Mouse (Mus musculus) MEL (cell line): Measurements from ENCODE around the gene Mup6. TPM values are rescaled to one million over a fixed set of nuclear protein-coding genes. Genes with fewer than 3 reads are reported as not detected.
"Not testable (repeated sequence)": the region's sequence is repeated elsewhere in the genome, so short reads cannot be mapped to it uniquely, and the experiment has no call there.

Source experiments
- DNase-seq: peaks from one replicate; pipeline ENCODE4 v3.0.0; 2011; ENCODE audit warnings: low read depth, low spot score
- H3K27ac ChIP-seq: 2 replicates; pipeline ENCODE4 v1.5.1; 2012; ENCODE audit warnings: low read depth, mild to moderate bottlenecking, control low read depth, low read length, moderate library complexity; ENCODE audit not compliant: control insufficient read depth
- H3K27me3 ChIP-seq, 2 experiments: fragments of 150-350 bp in 1 of 2; sonication (generic) in 1 of 2; 2 replicates each; pipeline ENCODE4 v1.6.1; 2012; ENCODE audit warnings: low read length in 2 of 2, mild to moderate bottlenecking in 2 of 2, improper control_type of control experiment in 1 of 2, moderate library complexity in 1 of 2; ENCODE audit not compliant: insufficient read depth in 2 of 2, control insufficient read depth in 1 of 2
- H3K36me3 ChIP-seq, 2 experiments: 2 replicates each; pipeline ENCODE4 v1.6.1; 2012 to 2014; ENCODE audit warnings: low read length in 2 of 2, improper control_type of control experiment in 1 of 2, inconsistent platforms in 1 of 2, mild to moderate bottlenecking in 1 of 2; ENCODE audit not compliant: insufficient read depth in 2 of 2, control insufficient read depth in 1 of 2
- H3K4me1 ChIP-seq, 2 experiments: fragments of 150-350 bp in 1 of 2; sonication (generic) in 1 of 2; 2 replicates each; pipeline ENCODE4 v1.6.1; 2012; ENCODE audit warnings: low read length in 2 of 2, improper control_type of control experiment in 1 of 2, mild to moderate bottlenecking in 1 of 2; ENCODE audit not compliant: insufficient read depth in 2 of 2, control insufficient read depth in 1 of 2
- H3K4me3 ChIP-seq, 2 experiments: fragments of 150-350 bp in 1 of 2; sonication (generic) in 1 of 2; 2 replicates each; pipeline ENCODE4 v1.5.1; 2012; ENCODE audit warnings: low read depth in 2 of 2, low read length in 2 of 2, mild to moderate bottlenecking in 2 of 2, moderate library complexity in 2 of 2, control low read depth in 1 of 2, improper control_type of control experiment in 1 of 2; ENCODE audit not compliant: control insufficient read depth in 1 of 2, insufficient read depth in 1 of 2
- H3K79me2 ChIP-seq: 2 replicates; pipeline ENCODE4 v1.6.1; 2012; ENCODE audit warnings: mild to moderate bottlenecking, low read length, moderate library complexity; ENCODE audit not compliant: control insufficient read depth, poor library complexity, insufficient read depth
- H3K9ac ChIP-seq: 2 replicates; pipeline ENCODE4 v1.6.1; 2012; ENCODE audit warnings: low read depth, mild to moderate bottlenecking, control low read depth, low read length, moderate library complexity; ENCODE audit not compliant: control insufficient read depth, poor library complexity, severe bottlenecking
- H3K9me3 ChIP-seq: fragments of 150-350 bp; sonication (generic); replicated peaks from 2 replicates; pipeline ENCODE4 v1.6.1; 2012; ENCODE audit warnings: mild to moderate bottlenecking, low read length, improper control_type of control experiment, moderate library complexity; ENCODE audit not compliant: insufficient read depth
- UBTF ChIP-seq: IDR thresholded peaks from 2 replicates; pipeline ENCODE4 v1.6.1; 2012; ENCODE audit warnings: low read depth, mild to moderate bottlenecking, inconsistent platforms, low read length, improper control_type of control experiment, moderate library complexity, borderline replicate concordance; ENCODE audit not compliant: insufficient read depth
- ZC3H11A ChIP-seq: IDR thresholded peaks from 2 replicates; pipeline ENCODE4 v1.6.1; 2012; ENCODE audit warnings: low read depth, mild to moderate bottlenecking, inconsistent platforms, low read length, improper control_type of control experiment
- polyA plus RNA-seq, 2 experiments: library from polyadenylated mRNA; stranded (reverse) in 1 of 2; unstranded in 1 of 2; fragments of >175 nt in 1 of 2; fragments of >200 nt in 1 of 2; gene quantifications; 2 replicates each; pipeline versions ENCODE4 v1.2.1 to v1.2.4; 2012; ENCODE audit warnings: low replicate concordance in 2 of 2, low read depth in 1 of 2; ENCODE audit not compliant: insufficient read length in 2 of 2, insufficient read depth in 1 of 2, missing spikeins in 1 of 2
- total RNA-seq: library from RNA; depleted of rRNA; stranded (reverse); fragments of 300-350 nt; gene quantifications from 2 replicates; pipeline ENCODE4 v1.2.3, GENCODE M21; 2012; rRNA removed

Gene Mup6
- total and polyA plus RNA-seq, 3 experiments = not detected

DNA sequence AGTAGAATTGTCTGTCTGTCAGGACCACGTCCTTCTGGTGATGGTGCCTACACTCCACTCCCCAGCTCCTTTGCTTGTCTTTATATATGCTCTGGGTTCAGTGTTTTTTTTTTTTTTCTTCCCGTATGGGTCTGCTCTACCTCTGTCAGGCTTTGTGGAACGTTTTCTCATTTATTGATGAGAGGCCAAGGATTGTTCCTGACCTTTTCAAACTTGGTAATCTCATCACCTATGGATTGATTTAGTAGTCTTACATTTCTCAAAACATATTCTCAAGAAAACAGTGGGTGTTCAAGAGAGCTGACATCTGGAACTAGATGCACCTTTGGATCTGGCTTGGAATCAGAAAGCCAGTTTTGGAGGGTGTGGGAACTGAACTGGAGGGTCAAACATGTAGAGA, 3.5 kb upstream of the Mup6 start, which contains the start of gene Mup4 (continued):
- no peak for TF ChIP-seq UBTF
- no peak for TF ChIP-seq ZC3H11A
- TF ChIP-seq, all 39 proteins: peak for 0

DNA sequence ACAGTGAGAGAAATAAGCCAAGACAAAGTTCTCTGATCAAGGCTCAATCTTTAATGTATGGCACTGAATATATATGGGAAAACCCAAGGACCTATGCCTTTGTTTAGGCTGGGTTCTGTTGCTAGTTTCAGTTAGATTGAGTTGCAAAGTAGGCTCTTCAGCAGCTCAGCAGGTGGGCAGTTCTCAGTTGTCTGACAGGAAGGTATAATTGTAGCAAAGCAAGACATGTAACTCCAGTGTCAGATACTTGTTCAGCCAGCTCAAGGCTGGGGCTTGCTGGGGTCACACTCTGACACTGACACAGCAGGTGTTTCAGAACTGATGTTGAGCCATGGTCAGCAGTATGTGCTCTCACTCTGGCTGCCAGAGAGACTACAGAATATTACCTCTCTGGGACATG, 33.8 kb downstream of the Mup6 start:
- H3K27ac ChIP-seq, H3K9me3 ChIP-seq, H3K36me3 ChIP-seq, H3K27me3 ChIP-seq, H3K79me2 ChIP-seq, H3K9ac ChIP-seq, H3K4me3 ChIP-seq, H3K4me1 ChIP-seq, DNase-seq: not testable (repeated sequence)

DNA sequence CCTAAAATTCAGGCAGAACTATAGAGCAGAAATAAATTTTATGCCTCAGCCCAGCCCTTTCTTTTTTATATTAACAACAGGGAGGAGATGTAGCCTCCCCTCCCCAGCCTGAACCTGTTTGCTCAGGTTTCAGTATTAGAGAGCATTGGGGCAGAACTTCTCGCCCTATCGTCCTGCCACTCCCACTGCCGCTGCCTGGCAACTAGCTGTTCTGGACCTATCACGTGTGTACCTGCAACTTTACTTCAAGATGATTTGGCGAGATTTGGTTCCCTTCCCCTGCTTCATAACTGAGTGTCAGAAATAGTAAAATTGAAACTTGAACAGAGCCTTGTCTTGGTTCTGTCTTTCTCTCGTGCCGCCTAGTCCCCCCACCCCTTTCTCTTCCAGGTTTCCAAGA, 56.0 kb downstream of the Mup6 start:
- H3K36me3 ChIP-seq, H3K9me3 ChIP-seq, H3K4me3 ChIP-seq, H3K79me2 ChIP-seq, H3K27me3 ChIP-seq, H3K27ac ChIP-seq, H3K4me1 ChIP-seq, H3K9ac ChIP-seq, DNase-seq: not testable (repeated sequence)

DNA sequence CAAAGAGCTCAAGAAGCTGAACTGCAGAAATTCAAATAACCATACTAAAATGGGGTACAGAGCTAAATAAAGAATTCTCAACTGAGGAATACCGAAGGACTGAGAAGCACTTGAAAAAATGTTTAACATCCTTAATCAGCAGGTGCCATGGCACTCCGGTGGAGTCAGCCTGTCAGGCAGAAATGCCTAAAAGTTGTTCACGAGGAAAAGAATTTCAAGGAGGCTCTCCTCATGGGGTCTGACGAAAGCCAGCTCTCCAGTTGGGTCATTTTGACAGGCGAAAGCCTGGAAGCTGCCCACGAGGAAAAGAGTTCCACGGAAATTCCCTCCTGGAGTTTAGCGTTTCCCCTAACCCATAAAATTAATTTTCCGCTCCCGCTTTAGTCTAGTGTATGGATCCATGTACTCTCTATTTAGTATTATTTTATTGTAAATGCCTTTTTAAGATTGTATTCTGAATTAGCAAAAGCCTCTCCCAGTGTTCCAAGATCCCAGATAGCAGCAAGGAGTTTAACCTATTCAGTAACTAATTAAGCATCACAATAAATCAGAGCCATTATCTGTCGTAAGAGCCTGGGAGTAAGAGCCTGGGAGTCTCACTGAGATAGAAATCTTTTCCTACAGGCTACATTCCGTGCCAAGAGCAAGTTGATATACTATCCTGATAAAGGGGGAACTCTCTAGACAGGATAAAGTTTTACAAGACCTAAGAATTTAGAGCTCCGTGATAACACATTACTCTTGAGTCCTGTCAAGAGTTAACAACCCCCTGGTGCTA, 65.4 kb downstream of the Mup6 start:
- H3K9ac ChIP-seq, H3K27ac ChIP-seq, H3K9me3 ChIP-seq, DNase-seq, H3K4me1 ChIP-seq, H3K36me3 ChIP-seq, H3K4me3 ChIP-seq, H3K79me2 ChIP-seq, H3K27me3 ChIP-seq: not testable (repeated sequence)

Other genes with a start within 250 kb of the Mup6 start
- 40.8 and 50.3 TPM in 2 replicates for gene Inip, start 162.7 kb upstream of the Mup6 start, total RNA-seq
- gene Inip, start 162.7 kb upstream of the Mup6 start, polyA plus RNA-seq = 10 to 100 TPM in 1 of 2 experiments, not detected in 1; 42.4 TPM
- gene Snx30, start 158.5 kb upstream of the Mup6 start, total RNA-seq = 4.1 and 4.2 TPM in 2 replicates
- gene Snx30, start 158.5 kb upstream of the Mup6 start, polyA plus RNA-seq = 1 to 10 TPM in 1 of 2 experiments, not detected in 1; 8.6 TPM
- gene Slc46a2, start 49.2 kb upstream of the Mup6 start, total RNA-seq = not detected in 2 replicates
- gene Slc46a2, start 49.2 kb upstream of the Mup6 start, polyA plus RNA-seq = not detected
- not detected in 2 replicates for gene Mup4, start 3.6 kb upstream of the Mup6 start, total RNA-seq
- gene Mup4, start 3.6 kb upstream of the Mup6 start, polyA plus RNA-seq = not detected
- gene Mup7, start 106.2 kb downstream of the Mup6 start, total RNA-seq = not detected in 2 replicates
- gene Mup7, start 106.2 kb downstream of the Mup6 start, polyA plus RNA-seq = not detected
- gene Mup2, start 190.0 kb downstream of the Mup6 start, total RNA-seq = not detected in 2 replicates
- not detected for gene Mup2, start 190.0 kb downstream of the Mup6 start, polyA plus RNA-seq